Mouse (Mus musculus) liver, postnatal 0 days (tissue): ENCODE data around the gene Nfkbie.
A peak's percentile ranks its signal among the peaks of the same experiment; 100 is the strongest.

ENCODE experiments used
- CTCF ChIP-seq: sonication (generic); IDR thresholded peaks from 2 replicates; pipeline ENCODE4 v1.5.1; 2016; ENCODE audit warnings: antibody characterized with exemption, low read depth
- EP300 ChIP-seq: IDR thresholded peaks from 2 replicates; pipeline ENCODE4 v1.6.1; 2016; ENCODE audit warnings: antibody characterized with exemption, low read depth, mild to moderate bottlenecking

DNA sequence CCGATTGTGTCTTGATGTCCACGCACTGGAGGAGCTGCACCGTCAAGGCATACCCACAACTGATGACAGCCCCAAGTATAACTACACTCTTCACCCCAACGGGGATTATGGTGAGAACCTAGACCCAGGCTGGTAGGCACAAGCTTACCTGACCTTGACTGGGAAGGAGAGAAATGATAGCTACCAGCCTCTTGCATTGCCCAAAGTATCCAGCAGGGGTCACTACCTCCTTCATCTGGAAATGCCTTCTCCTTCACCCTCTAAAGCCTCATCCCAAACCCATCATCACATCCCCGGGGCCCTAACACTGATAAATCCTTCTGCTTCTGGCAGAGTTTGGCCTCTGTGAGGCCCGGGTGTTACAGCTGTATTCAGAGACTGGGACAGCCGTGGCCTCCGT, 39.0 kb upstream of the Nfkbie start:
- TF ChIP-seq EP300 (no peak), CTCF (peak; percentile 88)
